Mouse (Mus musculus): ENCODE measurements around the gene Lce1g.

- TF ChIP-seq EP300 (IDR thresholded peaks at IDR 0.05; ENCODE audit: low read depth in 1 of 2, low read length in 2 of 2) (no peak), POLR2A (IDR thresholded peaks at IDR 0.05; ENCODE audit: control insufficient read depth in 1 of 2, insufficient read depth in 1 of 2, low read depth in 1 of 2, low read length in 2 of 2, poor library complexity in 1 of 2) (no peak), ZNF384 (IDR thresholded peaks at IDR 0.05; ENCODE audit: low read depth, low read length) (no peak), MAFK (IDR thresholded peaks at IDR 0.05; ENCODE audit: borderline replicate concordance, low read depth, low read length) (no peak), CTCF (IDR thresholded peaks at IDR 0.05 in 2 of 3, conservative IDR thresholded peaks at IDR 0.05 in 1 of 3; ENCODE audit: control insufficient read depth in 1 of 3, insufficient read depth in 1 of 3, low read depth in 2 of 3, low read length in 3 of 3, poor library complexity in 1 of 3, severe bottlenecking in 1 of 3) (no peak), MYC (IDR thresholded peaks at IDR 0.05; ENCODE audit: low read depth, low read length) (no peak)
These were observed 1.1 kb upstream of the Lce1g start for GRCm38 (mm10) chr3:92753197-92753596.

All from MEL (cell line).